Mouse (Mus musculus) heart, adult 9 months (tissue): Measurements from ENCODE around the gene 2010300C02Rik.

Experiments
- DNase-seq, 2 experiments: peaks; one replicate each; pipeline ENCODE4 v3.0.0; 2022; ENCODE audit warnings: low spot score in 2 of 2

2010300C02Rik gene

DNA sequence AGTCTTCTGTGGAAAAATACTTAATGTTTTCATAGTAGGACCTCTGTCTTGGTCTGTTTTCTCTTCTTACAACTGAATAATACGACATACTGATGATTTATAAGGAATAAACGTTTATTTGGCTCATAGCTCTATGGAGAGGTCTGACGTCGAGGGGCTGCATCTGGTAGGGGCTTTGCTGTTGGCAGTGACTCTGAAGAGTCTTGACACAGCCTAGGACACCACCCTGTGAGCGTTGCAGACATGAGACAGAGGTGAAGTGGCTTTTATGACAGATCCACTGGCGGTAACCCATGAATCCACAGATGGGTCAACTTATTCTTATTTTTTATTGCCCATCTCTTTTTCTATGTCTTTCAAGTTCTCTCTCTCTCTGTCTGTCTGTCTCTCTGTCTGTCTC is 52.5 kb downstream of the 2010300C02Rik start:
- no peak for DNase-seq

DNA sequence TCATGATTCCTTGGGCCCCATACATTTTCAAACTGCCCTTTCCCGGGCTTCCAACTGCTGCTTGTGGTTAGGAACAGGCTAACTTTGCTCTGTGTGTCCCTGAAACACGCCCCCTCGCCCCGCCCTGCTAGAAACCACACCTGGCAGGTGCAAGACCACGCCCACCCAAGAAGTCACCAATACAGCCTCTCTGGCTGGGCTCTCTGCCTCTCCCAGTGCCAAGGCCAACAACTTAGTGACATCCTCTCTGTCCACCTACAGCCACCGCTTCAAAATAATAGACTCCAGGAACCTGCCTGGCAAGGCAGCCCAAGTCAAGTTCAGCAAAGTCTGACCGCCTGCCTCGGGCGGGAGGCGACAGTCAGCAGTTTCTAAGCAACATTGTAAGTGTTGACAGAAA is 53.3 kb downstream of the 2010300C02Rik start:
- DNase-seq: no peak

DNA sequence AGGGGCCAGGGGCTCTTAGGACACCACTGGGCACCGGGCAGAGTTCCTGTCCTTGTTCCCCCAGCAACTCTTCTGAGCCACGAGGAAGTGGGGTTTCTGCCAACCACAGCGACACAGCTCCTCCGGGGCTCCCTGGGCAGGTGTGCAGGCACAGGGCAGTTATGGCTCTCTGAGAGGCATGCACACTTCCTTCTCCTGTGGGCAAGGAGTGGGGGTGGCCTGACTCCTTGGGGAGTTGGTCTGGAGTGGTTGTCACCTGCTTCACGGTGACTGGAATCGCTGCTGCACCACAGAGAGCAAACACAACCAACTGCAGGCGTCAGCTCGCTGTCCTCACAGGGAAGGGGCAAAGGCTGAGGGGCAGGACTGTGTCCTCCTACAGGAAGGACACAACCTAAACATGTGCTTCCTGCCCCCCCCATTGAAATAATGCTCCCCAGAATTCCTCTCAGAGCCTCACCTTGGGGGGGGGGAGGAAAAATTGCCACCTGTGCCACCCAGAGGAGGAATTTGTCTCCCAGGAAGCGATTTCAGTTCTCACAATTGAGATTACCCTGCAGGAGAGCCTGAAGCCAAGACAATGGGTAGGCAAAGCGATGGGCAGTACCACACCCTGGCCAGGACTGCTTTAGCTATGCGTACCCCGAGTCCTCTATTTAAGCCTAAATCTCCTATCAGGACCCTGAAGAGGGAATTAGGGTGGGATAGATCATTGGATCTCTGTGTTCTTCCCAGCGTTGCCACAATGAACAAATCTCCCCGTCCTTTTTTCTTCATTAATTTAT is 54.2 kb downstream of the 2010300C02Rik start:
- no peak for DNase-seq

DNA sequence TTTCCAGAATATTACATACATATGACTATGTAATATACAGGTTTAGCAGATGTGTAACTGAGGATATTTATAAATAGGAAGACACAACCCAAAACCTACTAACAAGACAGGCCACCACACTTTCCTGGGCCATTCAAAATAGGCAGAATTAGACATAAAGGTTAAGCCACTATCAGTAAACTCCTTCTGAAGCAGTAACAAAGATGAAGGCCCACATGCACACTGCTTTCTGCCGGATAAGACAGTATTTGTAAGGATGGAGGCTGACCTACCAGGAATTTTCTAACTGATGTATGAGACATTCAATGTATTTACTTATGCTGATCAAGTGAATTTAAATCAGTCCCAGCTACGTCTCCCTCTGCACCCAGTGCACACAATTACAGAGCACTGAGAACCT is 55.4 kb downstream of the 2010300C02Rik start:
- no peak for DNase-seq

DNA sequence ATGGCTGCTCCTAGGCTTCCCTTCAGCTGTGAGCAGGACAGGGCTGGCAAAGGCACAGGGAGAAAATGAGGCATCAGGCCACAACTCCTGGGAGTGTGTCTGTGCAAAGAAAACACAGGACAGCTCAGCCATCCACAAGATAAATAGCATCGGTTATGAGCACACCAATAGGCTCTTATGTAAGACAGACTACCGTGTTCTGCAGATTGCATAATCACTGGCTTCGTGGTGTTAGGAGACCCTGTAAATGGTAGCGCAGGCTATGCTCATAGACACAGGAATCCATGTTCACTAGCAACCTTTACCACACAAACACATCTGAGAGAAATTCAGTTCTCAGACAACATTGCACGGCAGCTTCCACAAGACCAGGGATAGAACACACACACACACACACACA is 56.3 kb downstream of the 2010300C02Rik start:
- DNase-seq: no peak

DNA sequence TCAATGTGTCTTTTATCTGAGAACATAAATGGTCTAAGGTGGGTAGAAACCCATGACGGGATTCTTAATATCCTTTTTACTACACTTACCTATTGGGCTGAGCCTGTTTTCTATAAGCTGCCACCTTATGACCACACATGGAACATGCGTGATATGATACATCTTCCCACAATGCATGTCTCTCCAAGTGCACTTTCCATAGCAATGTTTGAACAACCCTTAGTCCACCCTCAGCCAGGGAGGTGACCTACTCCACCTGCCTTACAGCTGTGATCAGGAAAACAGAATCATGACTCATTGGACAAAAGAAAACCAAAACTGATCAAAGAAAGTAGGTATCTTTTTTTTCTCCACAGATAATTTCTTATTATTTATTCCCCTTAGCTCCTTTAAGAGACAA is 63.9 kb downstream of the 2010300C02Rik start:
- no peak for DNase-seq

DNA sequence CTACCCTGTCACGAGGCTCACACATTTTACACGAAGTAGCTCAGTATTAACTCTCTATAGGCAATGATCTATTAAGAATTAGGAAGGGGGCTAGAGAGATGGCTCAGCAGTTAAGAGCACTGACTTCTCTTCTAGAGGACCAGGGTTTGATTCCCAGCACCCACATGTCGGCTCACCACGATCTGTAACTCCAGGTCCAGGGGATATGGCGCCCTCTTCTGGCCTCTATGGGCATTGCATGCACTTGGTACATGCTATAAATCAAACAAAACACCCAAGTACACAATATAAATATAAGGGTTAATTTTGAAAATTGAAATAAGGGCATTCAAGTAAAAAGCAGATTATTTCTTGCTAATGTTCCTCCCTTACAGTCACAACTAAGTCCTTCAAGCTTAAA is 65.9 kb downstream of the 2010300C02Rik start:
- no peak for DNase-seq

DNA sequence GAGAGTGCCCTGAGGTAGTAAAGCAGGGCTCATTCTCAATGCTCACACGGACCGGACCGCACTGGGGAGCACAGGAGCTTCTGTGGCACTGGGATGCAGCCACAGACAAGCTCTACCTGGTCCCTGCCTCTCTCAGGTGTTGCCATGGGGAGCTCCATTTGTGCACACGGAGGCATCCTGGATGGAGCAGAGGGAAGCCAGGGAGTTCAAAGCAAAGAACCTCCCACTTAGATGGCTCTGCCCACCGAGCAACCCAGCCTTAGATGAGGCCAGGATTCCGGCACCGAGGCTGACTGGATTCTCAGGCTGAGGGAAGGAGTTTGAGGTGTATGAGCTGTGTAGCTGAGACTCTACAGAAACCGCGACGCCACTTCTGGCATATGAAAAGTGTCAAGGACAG is 72.8 kb downstream of the 2010300C02Rik start:
- DNase-seq: no peak

DNA sequence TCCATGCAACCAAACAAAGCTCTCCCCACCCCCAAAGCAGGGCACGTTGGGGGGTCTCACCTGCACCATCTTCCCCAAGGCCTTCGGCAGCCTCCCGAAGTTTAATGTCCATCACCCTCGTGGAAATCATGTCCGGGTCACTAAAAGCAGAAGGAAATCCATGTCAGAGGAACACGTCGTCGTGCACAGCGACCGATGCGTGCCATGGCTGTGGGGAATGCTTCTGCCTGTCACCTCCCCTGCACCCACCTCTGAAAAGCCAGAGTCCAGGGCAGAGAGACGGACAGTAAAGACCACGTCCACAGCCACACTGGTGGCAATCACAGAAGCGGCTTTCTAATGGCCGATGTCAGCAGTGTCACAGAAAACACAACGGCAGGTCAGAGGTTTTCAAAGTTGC is 75.4 kb downstream of the 2010300C02Rik start:
- DNase-seq: no peak

DNA sequence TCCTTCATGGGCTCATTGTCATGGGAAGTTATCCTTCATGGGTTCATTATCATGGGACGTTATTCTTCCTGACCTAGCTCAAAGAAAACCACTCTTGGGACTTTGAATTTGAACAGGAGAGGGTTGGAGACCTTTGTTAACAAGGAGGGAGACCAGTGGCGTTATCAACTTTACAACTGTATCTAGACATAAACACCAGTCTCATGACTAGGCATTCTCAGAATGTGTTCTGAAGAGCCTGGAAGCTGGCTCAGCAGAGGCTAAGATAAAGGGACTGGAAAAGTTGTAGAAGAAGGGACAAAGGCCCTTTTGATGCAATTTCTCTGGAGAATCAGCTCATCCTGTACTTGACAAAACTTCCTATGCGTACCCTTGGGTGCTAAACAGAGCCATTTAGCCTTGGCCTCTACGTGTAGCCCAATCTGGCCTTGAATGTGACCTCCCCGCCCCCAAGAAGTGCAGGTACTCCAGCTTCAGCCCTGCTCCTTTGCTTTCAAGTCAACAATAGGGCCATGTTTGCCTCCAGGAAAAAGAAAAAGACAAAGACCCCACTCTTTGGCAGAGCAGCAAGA is 76.0 kb downstream of the 2010300C02Rik start:
- DNase-seq: no peak

DNA sequence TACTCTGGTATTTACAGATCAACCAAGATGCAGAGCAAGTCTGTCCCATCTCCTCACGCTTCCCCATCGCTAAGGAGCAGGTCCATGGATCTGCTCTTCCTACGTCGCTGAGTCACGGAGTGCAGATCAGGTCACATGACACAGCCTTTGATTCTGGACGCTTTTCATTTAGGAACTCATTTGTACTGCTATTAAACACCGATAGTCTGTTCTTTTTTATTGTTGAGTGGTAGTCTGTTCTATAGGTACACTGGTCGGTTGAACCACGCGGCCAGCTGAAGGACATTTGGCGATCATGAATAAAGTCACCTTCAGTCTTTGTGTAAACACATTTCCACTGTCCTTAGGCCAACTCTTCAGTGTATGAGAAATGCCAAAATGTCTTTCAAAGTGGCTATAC is 78.5 kb downstream of the 2010300C02Rik start:
- DNase-seq: no peak

DNA sequence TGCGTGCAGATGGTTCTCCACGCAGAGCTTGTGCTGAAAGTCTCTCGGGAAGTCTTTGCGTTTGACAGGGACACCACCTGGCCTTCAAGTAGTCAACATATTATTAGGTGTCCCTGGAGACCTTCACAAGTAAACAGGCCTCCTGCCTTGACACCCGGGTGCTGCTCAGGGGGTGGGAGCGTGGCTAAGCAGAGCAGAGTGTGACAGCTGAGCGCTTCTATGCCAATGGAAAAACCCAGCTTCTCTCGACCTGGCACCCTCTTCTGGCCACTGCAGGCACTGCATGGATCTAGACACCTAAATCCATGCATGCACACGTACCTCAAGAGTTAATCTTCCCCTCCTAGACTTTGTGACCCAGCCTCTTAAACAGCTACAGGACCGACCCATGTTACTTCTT is 80.8 kb downstream of the 2010300C02Rik start:
- DNase-seq: peak; percentile 54 to 73

DNA sequence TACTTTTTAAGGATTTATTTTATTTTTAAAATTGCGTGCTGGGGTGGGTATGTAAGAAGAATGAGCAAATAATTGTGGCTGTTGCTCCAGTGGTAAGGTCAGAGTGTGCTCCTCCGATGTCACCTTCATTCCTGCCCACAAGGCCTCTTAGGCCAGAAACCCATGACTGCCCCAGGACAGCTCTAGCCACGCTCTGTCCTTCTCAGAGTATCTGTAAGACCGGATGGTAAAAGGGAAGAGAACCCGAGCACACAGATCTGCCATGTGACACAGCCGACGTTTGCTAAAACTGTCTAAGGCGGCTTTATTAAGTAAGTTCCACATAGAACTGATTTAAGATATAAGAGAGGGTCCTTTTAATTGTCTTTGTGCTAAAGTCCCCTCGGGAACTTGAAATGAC is 81.3 kb downstream of the 2010300C02Rik start:
- DNase-seq: no peak

DNA sequence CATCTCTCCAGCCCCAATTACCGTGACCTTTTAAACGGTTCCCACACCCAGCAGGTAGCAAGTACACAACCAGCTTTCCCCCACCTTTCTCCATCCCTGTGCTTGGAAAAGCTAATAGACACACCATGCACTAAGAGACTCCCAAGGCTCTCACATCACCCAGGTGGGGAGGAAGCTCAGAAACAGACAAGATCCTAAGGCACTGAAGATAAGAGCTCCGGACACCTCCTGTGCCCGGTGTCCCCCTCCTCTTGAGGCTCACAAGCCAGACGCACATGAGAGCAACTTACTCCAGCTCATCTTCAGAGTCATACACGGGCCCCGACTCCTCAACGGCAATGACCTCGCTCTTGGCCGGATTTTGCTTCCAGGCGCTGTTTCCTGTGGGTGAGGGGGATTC is 82.3 kb downstream of the 2010300C02Rik start:
- DNase-seq: no peak

DNA sequence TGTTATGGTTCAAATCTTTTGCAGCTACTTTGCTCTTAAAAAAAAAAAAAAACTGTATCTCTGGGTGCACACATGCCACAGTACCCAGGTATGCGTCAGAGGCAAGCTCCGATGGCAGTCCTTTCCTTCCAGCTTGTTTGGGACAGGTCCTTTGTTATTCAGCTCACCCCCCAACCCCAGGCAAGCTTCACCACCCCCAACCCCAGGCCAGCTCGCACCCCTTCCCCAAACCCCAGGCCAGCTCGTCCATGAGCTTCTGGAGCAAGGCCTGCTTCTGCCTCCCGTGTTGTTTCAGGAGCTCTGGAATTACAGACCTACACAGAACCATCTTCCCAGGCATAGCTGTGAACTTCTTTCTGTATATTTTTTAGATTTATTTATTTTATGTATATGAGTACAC is 83.1 kb downstream of the 2010300C02Rik start:
- DNase-seq: no peak

DNA sequence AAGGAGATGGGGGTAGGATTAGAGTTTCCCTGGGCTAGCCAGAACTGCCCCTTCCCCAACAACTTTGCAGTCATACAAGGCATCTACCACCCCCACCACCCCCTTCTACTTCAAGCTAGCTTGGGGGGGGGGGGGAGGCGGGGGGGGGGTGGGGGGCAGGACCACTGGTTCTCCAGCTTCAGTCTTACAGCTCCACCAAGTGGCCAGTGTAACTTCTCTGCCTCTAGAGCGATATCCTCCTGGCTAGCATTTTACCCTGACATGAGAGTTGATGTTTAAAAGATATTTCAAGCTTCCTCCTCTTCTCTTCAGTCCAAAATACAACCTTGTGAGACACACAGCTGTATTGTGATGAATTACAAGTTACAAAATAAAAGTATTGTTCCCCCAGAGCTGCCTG is 83.7 kb downstream of the 2010300C02Rik start:
- no peak for DNase-seq

DNA sequence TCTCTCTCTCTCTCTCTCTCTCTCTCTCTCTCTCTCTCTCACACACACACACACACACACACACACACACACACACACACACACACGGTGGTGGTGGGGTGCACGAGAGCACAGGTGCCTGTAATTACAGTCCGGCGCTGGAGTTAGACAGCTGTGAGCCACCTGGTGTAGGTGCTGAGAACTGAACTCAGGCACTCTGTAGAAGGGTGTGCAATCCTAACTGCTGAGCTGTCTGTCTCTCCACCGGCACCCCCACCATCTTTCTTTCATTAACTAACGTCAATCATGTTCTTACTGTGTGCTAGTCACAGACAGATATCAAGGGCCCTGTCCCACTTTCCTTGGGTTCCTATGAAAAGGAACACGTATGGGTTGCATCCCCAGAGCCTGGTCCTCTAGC is 84.2 kb downstream of the 2010300C02Rik start:
- no peak for DNase-seq

DNA sequence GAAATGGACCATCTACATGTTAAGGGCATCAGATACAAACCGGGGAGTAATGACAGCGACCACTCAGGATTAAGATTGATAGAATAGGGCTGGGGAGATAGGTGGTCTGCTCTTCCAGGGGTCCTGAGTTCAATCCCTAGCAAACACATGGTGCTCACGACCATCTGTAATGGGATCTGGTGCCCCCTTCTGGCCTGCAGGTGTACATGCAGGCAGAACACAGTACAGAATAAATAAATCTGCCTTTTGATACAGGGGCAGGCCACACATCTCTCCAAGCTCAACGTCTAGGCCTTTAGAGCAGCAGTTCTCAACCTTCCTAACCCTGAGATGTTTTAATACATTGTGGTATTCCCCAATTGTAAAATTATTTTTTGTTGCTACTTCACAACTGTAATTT is 85.2 kb downstream of the 2010300C02Rik start:
- DNase-seq: no peak

DNA sequence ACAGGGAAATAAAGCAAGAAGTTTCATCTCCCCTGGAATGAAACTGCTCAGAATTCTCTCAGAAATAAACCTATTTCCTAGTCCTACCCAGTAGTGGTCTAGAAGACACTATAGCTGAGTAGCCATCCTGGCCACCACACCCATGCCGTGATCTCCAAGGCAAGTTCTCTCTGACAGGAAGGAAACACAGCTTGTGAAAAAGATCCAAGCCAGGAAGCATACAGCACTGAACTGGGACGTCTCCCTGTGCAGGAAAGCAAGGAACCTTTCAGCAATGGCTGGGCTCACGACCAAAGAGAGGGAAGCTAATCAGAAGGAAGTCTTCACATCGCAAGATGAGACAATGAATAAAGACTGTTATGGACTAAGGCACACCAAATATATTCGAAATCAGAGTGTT is 86.4 kb downstream of the 2010300C02Rik start:
- peak; percentile 58 to 80 for DNase-seq

DNA sequence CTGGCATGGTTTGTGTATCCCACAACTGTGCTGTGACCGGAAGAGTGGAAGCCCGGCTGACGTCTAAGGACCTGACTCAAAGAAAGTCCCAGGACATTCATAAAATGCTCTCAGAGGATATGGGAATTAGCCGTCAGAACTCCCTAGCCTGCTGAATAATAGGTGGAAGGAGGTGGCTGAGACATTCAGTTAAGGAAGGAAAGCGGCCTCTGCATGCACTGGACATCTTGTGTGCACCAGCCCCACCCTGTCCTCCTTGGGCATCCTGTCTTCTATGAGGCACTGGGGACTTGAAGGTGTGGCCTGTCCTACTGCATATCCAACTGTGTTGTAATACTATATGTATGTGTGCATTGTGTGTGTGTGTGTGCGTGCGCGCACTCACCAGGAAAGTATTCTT is 87.5 kb downstream of the 2010300C02Rik start:
- peak; percentile 47 to 80 for DNase-seq

DNA sequence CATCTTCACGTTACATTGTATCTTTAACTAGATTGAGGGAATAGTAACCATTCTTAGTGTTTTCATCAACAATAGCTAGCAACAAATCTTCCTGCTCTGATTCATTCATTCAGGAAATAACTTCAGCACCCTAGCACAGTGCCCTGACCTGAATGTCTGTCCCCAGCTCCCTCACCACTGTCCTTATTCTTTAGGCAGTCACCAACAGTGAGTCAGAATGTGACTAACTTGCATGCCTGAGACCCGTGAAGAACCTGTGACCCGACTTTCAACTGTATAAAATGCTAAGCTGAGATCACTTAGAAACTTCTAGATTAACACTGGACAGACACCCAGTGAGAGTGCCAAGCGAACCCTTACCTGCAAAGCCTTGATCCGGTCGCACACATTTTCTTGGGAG is 88.4 kb downstream of the 2010300C02Rik start:
- no peak for DNase-seq

DNA sequence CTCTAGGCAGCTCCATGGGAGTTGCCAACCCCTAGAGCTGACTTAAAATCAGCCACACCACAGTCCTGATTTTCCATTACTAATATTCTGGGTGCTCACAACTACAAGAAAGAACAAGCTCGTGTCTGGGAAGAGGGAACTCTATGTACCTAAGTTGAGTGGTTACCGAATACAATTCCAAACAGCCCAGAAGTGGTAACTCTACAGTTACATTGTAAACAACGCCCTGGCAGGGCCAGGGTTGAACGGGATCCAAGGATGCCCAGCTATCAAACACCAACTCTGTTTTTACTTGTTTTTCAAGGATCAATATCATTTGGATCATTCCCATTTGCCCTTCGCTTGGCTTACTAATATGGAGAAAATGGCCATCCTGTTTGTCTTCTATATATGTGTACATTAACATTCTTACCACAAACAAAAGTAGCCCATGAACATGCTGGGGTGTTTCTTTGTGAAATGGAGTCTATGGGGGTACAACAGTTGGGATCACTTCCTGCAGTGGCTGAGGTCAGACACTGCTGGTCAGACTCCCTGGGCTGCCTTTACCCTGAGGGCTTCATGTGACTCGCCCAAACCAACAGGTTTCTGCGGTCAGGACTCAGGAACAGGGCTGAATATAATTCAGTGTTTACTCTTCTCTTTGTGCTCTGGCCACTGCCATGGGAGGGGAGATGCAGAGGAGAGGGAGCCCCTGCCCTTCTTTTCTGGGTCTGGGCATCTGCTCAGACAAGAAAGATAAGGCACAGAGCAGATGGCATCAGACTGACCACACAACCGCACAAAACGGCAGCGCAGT is 89.3 kb downstream of the 2010300C02Rik start:
- no peak for DNase-seq

DNA sequence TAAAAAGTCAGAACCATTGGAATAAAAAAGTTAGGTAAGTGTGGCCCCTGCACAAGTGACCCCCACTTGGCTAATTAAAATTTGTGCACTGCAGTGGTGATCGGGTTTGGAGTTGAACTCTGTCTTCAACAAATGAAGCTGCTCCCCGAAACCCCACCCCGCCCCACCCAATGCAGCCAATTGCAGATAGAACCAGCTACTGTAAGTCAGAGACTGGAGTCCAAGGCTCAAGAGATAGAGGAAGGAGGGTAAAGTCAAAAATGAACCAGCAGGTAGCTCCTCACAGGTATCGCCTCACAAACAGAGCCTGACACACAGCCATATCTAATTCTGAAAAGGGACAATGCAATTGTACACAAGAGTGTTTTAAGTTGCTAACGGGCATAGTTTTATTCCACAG is 90.0 kb downstream of the 2010300C02Rik start:
- no peak for DNase-seq
